ENCODE assay signal across 7 mouse cellular contexts in the genomic region with DNA sequence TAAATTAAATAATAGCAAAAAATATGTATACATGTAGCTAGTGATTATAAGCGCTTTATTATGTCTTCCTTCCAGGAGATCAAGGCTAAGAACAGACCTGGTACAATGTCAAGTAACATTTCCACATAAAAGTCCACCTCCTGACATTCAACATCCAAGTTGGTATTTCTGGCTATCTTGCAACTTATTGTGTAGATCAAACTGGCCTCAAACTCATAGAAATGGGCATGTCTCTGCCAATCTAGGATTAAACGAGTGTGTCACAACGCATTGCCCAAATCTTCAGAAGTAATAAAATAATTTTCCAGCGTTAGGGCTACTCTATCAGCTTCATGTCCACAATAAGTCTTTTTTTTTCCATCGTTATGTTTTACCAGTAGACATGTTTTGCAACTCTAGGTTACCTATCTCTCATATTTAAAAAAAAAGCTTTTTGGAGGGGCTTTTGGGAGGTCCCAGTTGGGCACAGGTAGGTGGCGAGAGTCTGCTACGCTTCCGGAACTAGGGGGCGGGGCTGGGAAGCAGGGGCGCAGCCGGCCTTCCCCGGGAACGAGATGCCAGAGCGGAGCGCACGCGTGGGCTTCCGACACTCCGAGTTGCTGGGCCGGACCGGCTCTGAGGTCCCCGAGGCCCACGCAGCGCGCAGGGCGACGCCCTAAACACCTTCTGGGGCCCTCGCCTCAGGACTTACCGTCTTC. TPM values are rescaled to one million over a fixed set of nuclear protein-coding genes. Genes with fewer than 3 reads are reported as not detected.
DNase-seq lines count a peak whose midpoint lies in the region; TF ChIP-seq lines count a peak whose summit lies in the region.

No protein-coding gene starts in this region.

- H3K79me3 ChIP-seq in C2C12 (ENCODE audit: low read depth): peaks cover 10% of the 10 kb centered on the region

- peak; percentile 25 for DNase-seq in ES-E14 (ENCODE audit: low read depth, low spot score)
- peak; percentile 35 to 48 for DNase-seq in cerebellum, postnatal 14 days
- DNase-seq in gonadal fat pad, adult 2 months (ENCODE audit: low read depth): peak; percentile 55
- peak; percentile 57 for DNase-seq in kidney, postnatal 14 days
- DNase-seq in spleen, adult 2 months (ENCODE audit: low read depth in 1 of 2, low spot score in 2 of 2): peak in 1 of 2 experiments; percentile 46

- TF ChIP-seq POLR2A in spleen, adult 2 months (IDR thresholded peaks at IDR 0.05; ENCODE audit: low read depth, low read length): no peak

- H3K36me3 ChIP-seq in C2C12 (ENCODE audit: control insufficient read depth, insufficient read depth): peaks cover 19% of the 10 kb centered on the region
- H3K36me3 ChIP-seq in ES-E14 (ENCODE audit: control insufficient read depth, insufficient read depth, low read length, poor library complexity, severe bottlenecking): peaks cover 6% of the 10 kb centered on the region
- peaks cover 3% of the 10 kb centered on the region for H3K36me3 ChIP-seq in macrophage (ENCODE audit: inconsistent target)
- peaks cover 3% of the 10 kb centered on the region; the same call in 1 of the 2 replicates for H3K36me3 ChIP-seq in spleen, adult 2 months (ENCODE audit: control insufficient read depth, insufficient read depth, low read length)

- in situ Hi-C loops in ES-E14 (cut with MboI; ENCODE audit: low sequenced_read_pairs in 2 of 2, unreplicated experiment in 2 of 2): no loop called here

- H3K9ac ChIP-seq in ES-E14 (ENCODE audit: insufficient read depth, low read depth, low read length, poor library complexity, severe bottlenecking): peak overlapping the region; percentile 95

- no peak for TF ChIP-seq CTCF in C2C12 (IDR thresholded peaks at IDR 0.05; ENCODE audit: control insufficient read depth, insufficient read depth, insufficient read length)
- TF ChIP-seq CTCF in spleen, adult 2 months (IDR thresholded peaks at IDR 0.05; ENCODE audit: extremely low read depth, insufficient read depth, insufficient read length, insufficient replicate concordance): no peak

- peaks cover 0 to 3% of the 10 kb centered on the region in 2 experiments; a peak in 2 of 4 replicates for H3K4me1 ChIP-seq in ES-E14 (ENCODE audit: control insufficient read depth in 2 of 2, insufficient read depth in 2 of 2, low read length in 2 of 2, poor library complexity in 1 of 2)
- peaks cover 5% of the 10 kb centered on the region for H3K4me1 ChIP-seq in spleen, adult 2 months (ENCODE audit: control insufficient read depth, insufficient read depth, insufficient read length)

- H3ac ChIP-seq in C2C12 (ENCODE audit: control insufficient read depth, insufficient read length, low read depth): peak overlapping the region; percentile 97

- no peaks in the 10 kb centered on the region for H3K27me3 ChIP-seq in C2C12 (ENCODE audit: control insufficient read depth, insufficient read depth, insufficient read length)
- no peaks in the 10 kb centered on the region for H3K27me3 ChIP-seq in spleen, adult 2 months (ENCODE audit: control insufficient read depth, insufficient read depth, low read length)

- H3K9me3 ChIP-seq in ES-E14 (ENCODE audit: control insufficient read depth, insufficient read depth, low read depth, low read length): no peaks in the 10 kb centered on the region

- H3K79me2 ChIP-seq in C2C12 (ENCODE audit: control insufficient read depth, insufficient read depth): peaks cover 19% of the 10 kb centered on the region
- H3K79me2 ChIP-seq in macrophage (ENCODE audit: inconsistent target): peaks cover 15% of the 10 kb centered on the region

- 5% methylated on average over 28 of the region's 29 CpGs for WGBS in macrophage (ENCODE audit: missing documents)
- 4% methylated on average over 29 of the region's 29 CpGs for WGBS in spleen, adult 2 months

- H3K27ac ChIP-seq in ES-E14 (ENCODE audit: insufficient read depth, low read depth, low read length, poor library complexity, severe bottlenecking): peak overlapping the region; percentile 84
- peak overlapping the region; percentile 63 for H3K27ac ChIP-seq in macrophage
- peak overlapping the region; percentile 85 for H3K27ac ChIP-seq in spleen, adult 2 months (ENCODE audit: insufficient read depth, low read length)

- peak overlapping the region; percentile 92 for H3K4me3 ChIP-seq in C2C12 (ENCODE audit: insufficient read depth, poor library complexity, severe bottlenecking)
- H3K4me3 ChIP-seq in ES-E14 (ENCODE audit: insufficient read depth in 1 of 2, low read depth in 1 of 2, low read length in 2 of 2, poor library complexity in 1 of 2, severe bottlenecking in 1 of 2): peak overlapping the region; percentile 82 to 89
- peak overlapping the region; percentile 76 for H3K4me3 ChIP-seq in macrophage (ENCODE audit: inconsistent target)
- peak overlapping the region; percentile 92 for H3K4me3 ChIP-seq in spleen, adult 2 months (ENCODE audit: extremely low read depth, insufficient read depth, insufficient read length)

TF ChIP-seq in C2C12, 6 proteins besides CTCF, POLR2A, EP300 and RAD21:
- no peak for TF ChIP-seq CEBPB (IDR thresholded peaks at IDR 0.05; ENCODE audit: low read depth)
- no peak for TF ChIP-seq USF1 (IDR thresholded peaks at IDR 0.05; ENCODE audit: low read depth)
- no peak for TF ChIP-seq MAX (IDR thresholded peaks at IDR 0.05)
- TF ChIP-seq MYOG (IDR thresholded peaks at IDR 0.05; ENCODE audit: control insufficient read depth, extremely low read depth, insufficient read length): no peak
- TF ChIP-seq MYOD1 (IDR thresholded peaks at IDR 0.05; ENCODE audit: control insufficient read depth, insufficient read length, low read depth): no peak
- TF ChIP-seq FOSL1 (IDR thresholded peaks at IDR 0.05; ENCODE audit: insufficient read depth, low read length, poor library complexity, severe bottlenecking): no peak

TF ChIP-seq in ES-E14, 5 proteins besides CTCF, POLR2A, EP300 and RAD21:
- TF ChIP-seq ZNF384 (IDR thresholded peaks at IDR 0.05; ENCODE audit: low read depth, low read length) (0 out of 2 replicates have a peak, but pooled peaks have one; percentile 16), MAFK (IDR thresholded peaks at IDR 0.05; ENCODE audit: insufficient read depth, low read depth, low read length) (no peak)

RNA-seq across cellular contexts. Expression of gene Rad50, which starts 0.7 kb away (rescaled TPM):
- polyA plus RNA-seq in C2C12 (2012; fragmentation: generic; extraction: Trizol): 7.9 TPM
- total RNA-seq in ES-E14 (2012; rRNA removed): 30.9 and 32.0 TPM in 2 replicates
- polyA plus RNA-seq in gonadal fat pad, adult 2 months (2012; rRNA removed): 7.4 and 8.7 TPM in 2 replicates
- total RNA-seq in macrophage (2018; cell fraction: chromatin; rRNA removed): 10 to 100 TPM; 10.6 to 72.6 (median 35.5) TPM
- 10 to 100 TPM in 24 of 26 experiments, 1 to 10 TPM in 2; 8.4 to 19.4 (median 16.1) TPM for total RNA-seq in macrophage (2018; cell fraction: cytosol; rRNA removed)
- 10 to 100 TPM; 10.5 to 43.0 (median 21.8) TPM for total RNA-seq in macrophage (2018; cell fraction: nucleus; rRNA removed)
- polyA plus RNA-seq in macrophage (2018): 13.3 to 30.3 TPM (median 19.0 TPM) in 3 replicates
- polyA plus RNA-seq in spleen, adult 2 months (2012; rRNA removed): 4.1 and 4.2 TPM in 2 replicates

RNA-seq across cellular contexts. Expression of gene Il5, which starts 14.2 kb away (rescaled TPM):
- polyA plus RNA-seq in C2C12 (2012; fragmentation: generic; extraction: Trizol): not detected
- not detected in 2 replicates for total RNA-seq in ES-E14 (2012; rRNA removed)
- polyA plus RNA-seq in gonadal fat pad, adult 2 months (2012; rRNA removed): 0.20 TPM in 1 of 2 replicates, not detected in the other
- not detected for total RNA-seq in macrophage (2018; cell fraction: chromatin; rRNA removed)
- total RNA-seq in macrophage (2018; cell fraction: cytosol; rRNA removed): not detected
- under 1 TPM in 1 of 26 experiments, not detected in 25; 0.82 TPM for total RNA-seq in macrophage (2018; cell fraction: nucleus; rRNA removed)
- polyA plus RNA-seq in macrophage (2018): not detected in 3 replicates
- not detected in 2 replicates for polyA plus RNA-seq in spleen, adult 2 months (2012; rRNA removed)
